Mouse (Mus musculus) forebrain, embryonic 15.5 days (tissue): ENCODE measurements around the gene Bud23. TPM values are rescaled to one million over a fixed set of nuclear protein-coding genes. Genes with fewer than 3 reads are reported as not detected.
"Not testable (repeated sequence)": the region's sequence is repeated elsewhere in the genome, so short reads cannot be mapped to it uniquely, and the experiment has no call there.

ENCODE experiments used
- ATAC-seq: fragments of 200-750 bp; cut with Nextera tagmentation; replicated peaks from 2 replicates; pipeline ENCODE4 v1.8.0; 2017; ENCODE audit warnings: mild to moderate bottlenecking, moderate TSS enrichment, moderate library complexity
- H3K27ac ChIP-seq: fragments of 300-500 bp; sonication (generic); replicated peaks from 2 replicates; pipeline ENCODE4 v1.5.1; 2015; ENCODE audit warnings: mild to moderate bottlenecking, inconsistent platforms
- H3K27me3 ChIP-seq: fragments of 300-500 bp; sonication (generic); 2 replicates; pipeline ENCODE4 v1.6.1; 2015; ENCODE audit warnings: inconsistent platforms
- H3K36me3 ChIP-seq: fragments of 300-500 bp; sonication (generic); 2 replicates; pipeline ENCODE4 v1.6.1; 2015; ENCODE audit warnings: mild to moderate bottlenecking, inconsistent platforms
- H3K4me1 ChIP-seq: fragments of 300-500 bp; sonication (generic); 2 replicates; pipeline ENCODE4 v1.6.1; 2015; ENCODE audit warnings: inconsistent platforms
- H3K4me2 ChIP-seq: fragments of 300-500 bp; sonication (generic); replicated peaks from 2 replicates; pipeline ENCODE4 v1.6.1; 2015; ENCODE audit warnings: mild to moderate bottlenecking, inconsistent platforms
- H3K4me3 ChIP-seq: fragments of 300-500 bp; sonication (generic); 2 replicates; pipeline ENCODE4 v1.5.1; 2015; ENCODE audit warnings: mild to moderate bottlenecking, inconsistent platforms
- H3K9ac ChIP-seq: fragments of 300-500 bp; sonication (generic); replicated peaks from 2 replicates; pipeline ENCODE4 v1.6.1; 2015; ENCODE audit warnings: mild to moderate bottlenecking, inconsistent platforms
- H3K9me3 ChIP-seq: fragments of 300-500 bp; sonication (generic); 2 replicates; pipeline ENCODE4 v1.6.1; 2016; ENCODE audit warnings: inconsistent platforms
- WGBS: fragments of 180-500 bp; shearing (Covaris S2); methylation state at CpG from one replicate; pipeline ENCODE4 v1.1.7; 2015; ENCODE audit warnings: mixed read lengths; 5-methylcytosine and 5-hydroxymethylcytosine counted together
- polyA plus RNA-seq: library from polyadenylated mRNA; unstranded; fragments of >200 nt; fragmentation: Nextera tagmentation; extraction: Ambion mirVana; gene quantifications from 2 replicates; pipeline ENCODE4 v1.2.1, GENCODE M21; 2015

The Bud23 gene
- polyA plus RNA-seq, 1 experiment from 2014 or later, result 89.0 TPM

- Histone ChIP-seq H3K9me3 (no peaks in the 10 kb centered on the region), H3K36me3 (peaks cover 30% of the 10 kb centered on the region), H3K4me1 (peaks cover 26% of the 10 kb centered on the region), H3K27ac (peak within 1 kb of the TSS; percentile 68), H3K4me3 (peak within 1 kb of the TSS; percentile 69), H3K27me3 (no peaks in the 10 kb centered on the region), H3K9ac (peak within 1 kb of the TSS; percentile 75), H3K4me2 (peak within 1 kb of the TSS; percentile 72)
- ATAC-seq, result peak; percentile 96
- under 1% methylated on average over 52 of the region's 52 CpGs for WGBS
Measured at GRCm38 (mm10) chr5:135063629-135064381, 954 bp downstream of the Bud23 start, which contains the start of gene Dnajc30. Gene Dnajc30, plus strand, starts transcription at chr5:135064202.

DNA sequence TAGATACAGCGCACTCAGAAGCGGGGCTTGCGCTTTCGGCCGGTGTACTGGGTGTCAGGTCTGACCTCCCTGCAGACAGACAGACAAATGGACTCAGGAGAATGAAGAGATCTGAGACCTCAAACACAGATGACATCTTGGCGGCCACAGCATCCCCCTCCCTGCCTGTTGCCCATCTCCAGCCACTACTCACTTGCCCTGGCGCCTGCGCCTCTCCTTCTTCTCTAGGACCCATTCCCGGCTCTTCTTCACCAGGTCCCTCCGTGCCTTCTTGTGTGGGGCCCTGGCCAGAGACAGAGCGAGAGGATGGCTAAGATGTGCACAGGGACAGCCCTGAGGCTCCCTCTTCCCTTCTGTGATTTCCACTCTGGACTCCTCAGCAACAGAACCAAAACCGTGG is 11.4 kb downstream of the Bud23 start:
- no peaks in the 10 kb centered on the region for H3K4me1 ChIP-seq
- H3K36me3 ChIP-seq, result peaks cover 49% of the 10 kb centered on the region
- H3K27ac ChIP-seq, result no peak overlapping the region
- no peaks in the 10 kb centered on the region for H3K9me3 ChIP-seq
- H3K4me2 ChIP-seq, result no peak overlapping the region
- no peak for ATAC-seq
- H3K4me3 ChIP-seq, result no peak overlapping the region
- WGBS, result 91% methylated on average over 12 of the region's 12 CpGs
- H3K9ac ChIP-seq, result no peak overlapping the region
- H3K27me3 ChIP-seq, result no peaks in the 10 kb centered on the region

GRCm38 (mm10) chr5:135049268-135049667 is 15.5 kb downstream of the Bud23 start:
- H3K4me2 ChIP-seq, H3K9me3 ChIP-seq, H3K27ac ChIP-seq, H3K27me3 ChIP-seq, H3K4me1 ChIP-seq, H3K4me3 ChIP-seq, H3K9ac ChIP-seq, ATAC-seq: not testable (repeated sequence)
- H3K36me3 ChIP-seq, result peaks cover 21% of the 10 kb centered on the region; the same call in 1 of the 2 replicates
- 86% methylated on average over 6 of the region's 6 CpGs for WGBS

GRCm38 (mm10) chr5:135048539-135048938 is 16.2 kb downstream of the Bud23 start:
- no peak overlapping the region for H3K4me3 ChIP-seq
- H3K27me3 ChIP-seq, result no peaks in the 10 kb centered on the region
- no peaks in the 10 kb centered on the region for H3K4me1 ChIP-seq
- H3K4me2 ChIP-seq, result no peak overlapping the region
- ATAC-seq, result no peak
- H3K27ac ChIP-seq, result no peak overlapping the region
- WGBS, result 94% methylated on average over 5 of the region's 5 CpGs
- no peak overlapping the region for H3K9ac ChIP-seq
- H3K36me3 ChIP-seq, result peaks cover 17% of the 10 kb centered on the region; the same call in 1 of the 2 replicates
- no peaks in the 10 kb centered on the region for H3K9me3 ChIP-seq

GRCm38 (mm10) chr5:135044575-135044974 is 20.2 kb downstream of the Bud23 start:
- H3K27me3 ChIP-seq, result no peaks in the 10 kb centered on the region
- no peaks in the 10 kb centered on the region for H3K4me1 ChIP-seq
- H3K9me3 ChIP-seq, result no peaks in the 10 kb centered on the region
- ATAC-seq, result no peak
- H3K4me3 ChIP-seq, result no peak overlapping the region
- no peak overlapping the region for H3K9ac ChIP-seq
- WGBS, result 84% methylated on average over 3 of the region's 3 CpGs
- peaks cover 9% of the 10 kb centered on the region; the same call in 1 of the 2 replicates for H3K36me3 ChIP-seq
- no peak overlapping the region for H3K27ac ChIP-seq
- H3K4me2 ChIP-seq, result no peak overlapping the region

DNA sequence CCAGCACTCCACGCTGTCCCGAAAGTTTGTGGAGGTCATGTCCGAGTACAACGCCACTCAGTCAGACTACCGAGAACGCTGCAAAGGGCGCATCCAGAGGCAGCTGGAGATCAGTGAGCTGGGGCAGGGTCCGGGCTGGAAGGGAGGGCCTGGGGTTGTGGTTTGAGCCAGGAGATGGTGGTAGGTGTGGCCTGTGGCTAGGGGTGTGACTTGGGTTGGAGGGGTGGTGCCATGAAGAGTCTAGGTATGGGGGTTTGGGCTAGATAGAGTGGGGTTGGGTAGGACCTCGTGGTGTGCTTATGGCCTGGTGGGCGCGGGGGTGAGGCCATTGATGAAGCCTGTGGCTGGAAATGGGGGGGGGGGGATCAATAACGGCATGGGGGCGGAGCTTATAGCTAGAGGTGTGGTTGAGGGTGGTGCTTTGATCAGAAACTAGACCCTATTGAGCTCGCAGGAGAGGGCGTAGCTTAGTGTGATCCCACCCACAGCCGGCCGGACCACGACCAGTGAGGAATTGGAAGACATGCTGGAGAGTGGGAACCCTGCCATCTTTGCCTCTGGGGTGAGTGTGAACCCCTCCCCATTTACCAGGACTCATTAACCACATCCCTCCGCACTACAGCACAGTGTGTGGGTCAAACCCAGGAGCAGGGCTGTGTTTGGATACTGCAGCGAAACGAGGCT is 22.5 kb downstream of the Bud23 start:
- no peak overlapping the region for H3K4me3 ChIP-seq
- 21% methylated on average over 21 of the region's 21 CpGs for WGBS
- H3K4me2 ChIP-seq, result no peak overlapping the region
- no peaks in the 10 kb centered on the region for H3K9me3 ChIP-seq
- no peak overlapping the region for H3K27ac ChIP-seq
- H3K9ac ChIP-seq, result no peak overlapping the region
- 0 out of 2 replicates have a peak, but pooled peaks cover 5% of the 10 kb centered on the region for H3K36me3 ChIP-seq
- H3K4me1 ChIP-seq, result no peaks in the 10 kb centered on the region
- H3K27me3 ChIP-seq, result no peaks in the 10 kb centered on the region
- ATAC-seq, result no peak

DNA sequence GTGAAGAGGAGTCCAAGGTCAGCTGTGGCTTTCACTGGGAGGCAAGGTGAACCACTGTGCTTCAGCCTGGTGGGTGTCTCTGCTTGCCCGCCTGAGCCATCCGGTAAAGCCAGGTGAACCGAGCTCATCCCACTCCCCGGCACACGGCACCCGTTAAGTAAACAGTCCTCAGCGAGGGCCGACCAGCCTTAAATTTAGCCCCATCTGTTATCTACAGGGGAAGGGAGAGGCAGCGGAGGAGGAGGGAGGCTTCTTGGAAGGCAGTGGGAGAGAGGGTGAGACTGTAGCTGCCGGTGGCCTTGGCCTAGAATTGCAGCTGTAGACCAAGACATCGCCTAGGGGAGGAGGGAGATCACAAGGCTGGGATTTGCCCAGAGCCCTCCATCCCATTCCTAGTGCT is 24.0 kb downstream of the Bud23 start:
- no peak for ATAC-seq
- WGBS, result 84% methylated on average over 11 of the region's 11 CpGs

DNA sequence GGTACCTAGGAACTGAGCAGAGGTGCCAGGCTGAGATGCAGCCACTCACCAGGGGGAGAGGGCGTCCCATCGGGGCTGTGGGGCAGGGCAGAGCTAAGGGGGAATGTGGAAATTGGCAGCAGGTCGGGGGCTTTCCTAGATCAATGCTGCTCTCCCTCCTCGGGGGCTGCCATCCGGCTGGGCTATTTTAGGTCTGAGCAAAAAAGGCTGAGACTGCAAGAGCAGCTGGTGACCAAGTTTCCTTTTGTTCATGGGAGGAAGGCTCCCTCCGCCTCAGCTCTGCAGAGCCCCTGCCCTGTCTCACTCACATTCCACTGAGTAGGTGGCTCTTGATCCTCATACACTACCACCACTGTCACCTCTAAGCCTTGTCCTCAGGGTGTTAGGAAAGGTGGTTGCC is 24.7 kb downstream of the Bud23 start:
- Histone ChIP-seq H3K4me1 (no peaks in the 10 kb centered on the region), H3K36me3 (no peaks in the 10 kb centered on the region), H3K27me3 (no peaks in the 10 kb centered on the region), H3K4me3 (no peak overlapping the region), H3K9me3 (no peaks in the 10 kb centered on the region), H3K27ac (no peak overlapping the region), H3K4me2 (no peak overlapping the region), H3K9ac (no peak overlapping the region)
- WGBS, result 41% methylated on average over 6 of the region's 6 CpGs
- ATAC-seq, result no peak

More for the DNA sequence above, 24.0 kb downstream of the Bud23 start:
- Histone ChIP-seq H3K9ac (no peak overlapping the region), H3K4me3 (no peak overlapping the region), H3K9me3 (no peaks in the 10 kb centered on the region), H3K4me1 (no peaks in the 10 kb centered on the region), H3K27ac (no peak overlapping the region), H3K36me3 (0 out of 2 replicates have a peak, but pooled peaks cover 4% of the 10 kb centered on the region), H3K4me2 (no peak overlapping the region), H3K27me3 (no peaks in the 10 kb centered on the region)

DNA sequence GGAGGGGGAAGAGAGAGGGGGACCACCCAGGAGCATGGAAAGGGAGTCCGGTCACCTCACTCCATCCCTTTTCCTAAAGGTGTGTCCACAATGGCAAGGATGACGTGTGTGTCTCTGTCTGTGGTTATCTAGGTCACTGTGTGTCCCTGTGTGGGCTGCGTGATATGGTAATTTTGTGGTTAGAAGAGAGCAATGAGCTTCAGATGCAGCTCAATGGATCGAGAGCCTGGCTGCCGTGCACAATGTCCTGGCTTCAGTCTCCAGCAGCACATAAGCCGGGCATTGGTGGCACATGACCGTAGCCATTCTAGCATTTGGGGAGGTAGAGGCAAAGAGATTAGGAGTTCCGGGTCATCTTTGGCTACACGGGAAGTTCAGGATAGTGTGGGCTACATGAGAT is 25.2 kb downstream of the Bud23 start:
- 89% methylated on average over 9 of the region's 9 CpGs for WGBS
- H3K4me2 ChIP-seq, result no peak overlapping the region
- no peaks in the 10 kb centered on the region for H3K36me3 ChIP-seq
- ATAC-seq, result no peak
- H3K4me1 ChIP-seq, result no peaks in the 10 kb centered on the region
- no peaks in the 10 kb centered on the region for H3K9me3 ChIP-seq
- no peak overlapping the region for H3K9ac ChIP-seq
- no peak overlapping the region for H3K27ac ChIP-seq
- H3K4me3 ChIP-seq, result no peak overlapping the region
- no peaks in the 10 kb centered on the region for H3K27me3 ChIP-seq

- Histone ChIP-seq H3K27me3 (no peaks in the 10 kb centered on the region), H3K9ac (no peak overlapping the region), H3K4me3 (no peak overlapping the region), H3K4me2 (no peak overlapping the region), H3K4me1 (no peaks in the 10 kb centered on the region), H3K9me3 (no peaks in the 10 kb centered on the region), H3K27ac (no peak overlapping the region), H3K36me3 (no peaks in the 10 kb centered on the region)
- ATAC-seq, result no peak
- 89% methylated on average over 3 of the region's 3 CpGs for WGBS
Measured at GRCm38 (mm10) chr5:135037946-135038345, 26.8 kb downstream of the Bud23 start.

DNA sequence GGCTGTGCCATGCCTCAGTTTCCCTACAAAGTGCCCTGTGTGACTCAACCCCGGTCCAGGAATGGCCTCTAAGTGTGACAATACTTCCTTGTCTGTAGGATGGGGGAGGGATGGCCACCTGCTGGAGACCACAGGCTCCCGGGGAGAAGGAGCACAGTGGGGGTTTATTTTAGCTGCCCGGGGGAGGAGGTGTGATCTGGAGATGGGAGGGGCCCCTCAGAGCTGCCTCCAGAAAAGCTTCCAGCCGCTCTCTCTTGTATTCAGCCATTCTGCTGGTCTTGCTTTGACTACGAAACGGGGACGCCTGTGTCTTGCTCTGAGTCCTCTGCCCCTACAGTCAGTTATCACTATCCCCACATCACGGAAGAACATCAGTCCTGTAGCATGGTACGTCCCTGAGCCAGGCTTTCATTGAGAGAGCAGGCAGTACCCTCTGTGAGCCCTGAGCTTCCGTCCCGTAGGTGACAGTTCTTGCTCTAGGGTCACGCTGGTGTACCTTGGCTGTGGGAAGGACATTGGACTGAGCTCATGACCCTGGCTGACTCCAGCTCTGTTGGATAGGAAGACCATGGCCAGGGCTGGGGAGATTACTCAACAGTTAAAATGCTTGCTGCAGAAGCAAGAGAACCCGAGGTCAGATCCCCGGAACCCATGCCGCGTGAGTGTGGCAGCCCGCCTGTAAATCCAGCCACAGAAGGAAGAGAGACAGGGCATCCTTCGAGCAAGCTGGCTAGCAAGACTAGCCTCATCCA is 29.0 kb downstream of the Bud23 start:
- ATAC-seq, result no peak
- Histone ChIP-seq H3K27ac (no peak overlapping the region), H3K36me3 (no peaks in the 10 kb centered on the region), H3K4me1 (no peaks in the 10 kb centered on the region), H3K9ac (no peak overlapping the region), H3K9me3 (no peaks in the 10 kb centered on the region), H3K4me3 (no peak overlapping the region), H3K4me2 (no peak overlapping the region), H3K27me3 (no peaks in the 10 kb centered on the region)
- WGBS, result 69% methylated on average over 18 of the region's 18 CpGs

GRCm38 (mm10) chr5:135034593-135034992 is 30.2 kb downstream of the Bud23 start:
- H3K27me3 ChIP-seq, result no peaks in the 10 kb centered on the region

More at GRCm38 (mm10) chr5:135034593-135034992, 30.2 kb downstream of the Bud23 start:
- Histone ChIP-seq H3K4me2 (no peak overlapping the region), H3K36me3 (no peaks in the 10 kb centered on the region), H3K4me1 (no peaks in the 10 kb centered on the region), H3K9me3 (no peaks in the 10 kb centered on the region), H3K9ac (no peak overlapping the region), H3K4me3 (no peak overlapping the region), H3K27ac (no peak overlapping the region)
- 95% methylated on average over 2 of the region's 2 CpGs for WGBS
- no peak for ATAC-seq
